Mouse (Mus musculus) liver, adult 2 months (tissue): ENCODE results near the gene Gm11273. TPM values are rescaled to one million over a fixed set of nuclear protein-coding genes. Genes with fewer than 3 reads are reported as not detected.
"Not testable (repeated sequence)": the region's sequence is repeated elsewhere in the genome, so short reads cannot be mapped to it uniquely, and the experiment has no call there.

Experiments used
- DNase-seq: peaks from one replicate; pipeline ENCODE4 v3.0.0-alpha.2; 2011; ENCODE audit warnings: low read depth, low spot score; ENCODE audit errors: extremely low read depth
- H3K27ac ChIP-seq: fragments of 200-500 bp; replicated peaks from 2 replicates; pipeline ENCODE4 v1.5.1; 2012; ENCODE audit warnings: low read depth, mild to moderate bottlenecking, control low read depth, inconsistent platforms, low read length; ENCODE audit not compliant: insufficient read depth
- H3K27me3 ChIP-seq: fragments of 200-500 bp; 2 replicates; pipeline ENCODE4 v1.6.1; 2012; ENCODE audit warnings: mild to moderate bottlenecking, moderate library complexity, low read length, inconsistent platforms; ENCODE audit not compliant: control insufficient read depth, insufficient read depth
- H3K36me3 ChIP-seq: fragments of 200-500 bp; 2 replicates; pipeline ENCODE4 v1.6.1; 2012; ENCODE audit warnings: low read length, inconsistent platforms; ENCODE audit not compliant: control insufficient read depth, insufficient read depth
- H3K4me1 ChIP-seq: fragments of 200-500 bp; 2 replicates; pipeline ENCODE4 v1.6.1; 2011; ENCODE audit warnings: low read length; ENCODE audit not compliant: control insufficient read depth, insufficient read depth
- H3K4me3 ChIP-seq: fragments of 200-500 bp; 2 replicates; pipeline ENCODE4 v1.5.1; 2011; ENCODE audit warnings: low read depth, mild to moderate bottlenecking, control low read depth, low read length, moderate library complexity; ENCODE audit not compliant: insufficient read depth
- H3K79me2 ChIP-seq: fragments of 200-500 bp; 2 replicates; pipeline ENCODE4 v1.6.1; 2012; ENCODE audit warnings: inconsistent platforms, mild to moderate bottlenecking, low read length, moderate library complexity; ENCODE audit not compliant: control insufficient read depth, insufficient read depth
- H3K9ac ChIP-seq: fragments of 200-500 bp; 2 replicates; pipeline ENCODE4 v1.6.1; 2012; ENCODE audit warnings: low read depth, mild to moderate bottlenecking, control low read depth, inconsistent platforms, low read length
- CTCF ChIP-seq: fragments of 200-500 bp; IDR thresholded peaks from 2 replicates; pipeline ENCODE4 v1.5.1; 2011; ENCODE audit warnings: low read depth, low read length, control low read depth
- POLR2A ChIP-seq: fragments of 200-500 bp; IDR thresholded peaks from 2 replicates; pipeline ENCODE4 v1.6.1; 2011; ENCODE audit warnings: low read length, control low read depth; ENCODE audit not compliant: insufficient read depth; ENCODE audit errors: extremely low read depth
- WGBS: fragments of 180-500 bp; shearing (Covaris S2); methylation state at CpG from one replicate; pipeline ENCODE4 v1.1.7; 2018; 5-methylcytosine and 5-hydroxymethylcytosine counted together
- polyA plus RNA-seq: library from polyadenylated mRNA; depleted of rRNA; stranded (reverse); fragments of >200 nt; gene quantifications from 2 replicates; pipeline ENCODE4 v1.2.3, GENCODE M21; 2012; rRNA removed
- total RNA-seq: library from RNA; depleted of rRNA; stranded (reverse); fragments of >200 nt; gene quantifications from 2 replicates; pipeline ENCODE4 v1.2.3, GENCODE M21; 2014; rRNA removed

Gene Gm11273
- total RNA-seq (20.5 and 23.4 TPM in 2 replicates), polyA plus RNA-seq (26.0 and 26.2 TPM in 2 replicates)

DNA sequence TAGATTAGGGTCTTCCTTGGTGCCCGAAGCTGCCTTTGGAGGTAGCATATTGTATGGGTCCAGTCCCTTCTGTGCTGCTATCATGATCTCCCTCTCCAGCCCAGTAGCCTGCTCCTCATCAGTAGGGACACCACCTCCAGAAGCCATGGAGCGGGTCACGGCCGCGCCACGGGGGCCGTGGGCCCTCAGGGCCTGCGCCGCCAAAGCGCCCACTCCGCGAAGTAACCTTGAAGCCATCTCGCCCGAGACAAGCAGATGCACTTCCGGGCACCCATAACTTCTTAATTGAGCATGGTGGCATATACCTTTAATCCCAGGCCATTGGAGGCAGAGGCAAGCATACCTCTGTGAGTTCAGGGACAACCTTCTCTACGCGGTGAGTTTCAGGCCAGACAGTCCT, at the start of gene Gm11273:
Gene Gm11273 (minus strand): TSS at position 237 of the 400 bp plus-strand sequence.
- WGBS = 95% methylated on average over 17 of the region's 17 CpGs
- H3K4me3 ChIP-seq, H3K79me2 ChIP-seq, H3K36me3 ChIP-seq, H3K4me1 ChIP-seq, H3K9ac ChIP-seq, H3K27ac ChIP-seq, H3K27me3 ChIP-seq, DNase-seq: not testable (repeated sequence)

DNA sequence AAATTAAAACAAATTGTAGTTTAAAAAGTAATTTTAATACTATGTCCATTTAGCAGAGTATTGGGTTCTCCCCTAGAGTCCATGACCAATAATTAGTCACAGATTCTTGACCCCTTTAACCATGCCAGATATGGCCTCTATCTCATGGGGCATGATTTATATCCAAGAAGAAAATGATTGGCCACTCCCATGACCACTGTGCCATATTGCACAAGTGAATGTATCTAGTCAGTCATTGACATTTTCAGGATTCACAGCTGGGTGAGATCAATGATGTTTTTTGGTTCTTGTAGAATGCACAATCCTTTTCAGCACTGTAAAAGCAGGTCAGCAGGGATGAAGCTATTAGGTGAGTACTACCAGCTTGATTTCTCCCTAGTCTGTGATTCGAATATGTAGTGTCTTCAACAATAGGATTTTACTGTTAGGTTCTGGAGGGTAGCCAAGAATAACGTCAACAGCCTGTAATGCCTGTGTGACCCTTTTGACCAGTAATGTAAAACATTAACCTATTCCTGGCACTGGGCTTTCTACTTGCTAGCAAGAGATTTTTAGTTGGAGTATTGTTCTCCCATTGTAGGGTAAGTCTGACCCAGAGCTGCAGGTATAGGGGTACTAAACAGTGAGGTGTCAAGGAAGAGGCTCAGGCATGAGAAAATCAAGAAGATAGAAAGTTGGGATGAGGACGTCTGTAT, 49.3 kb upstream of the Gm11273 start:
- no peak for TF ChIP-seq CTCF
- TF ChIP-seq POLR2A = no peak
- H3K4me1 ChIP-seq = peaks cover 6% of the 10 kb centered on the region; the same call in 1 of the 2 replicates
- no peaks in the 10 kb centered on the region for H3K27me3 ChIP-seq
- peak; percentile 80 for DNase-seq
- no peak overlapping the region for H3K27ac ChIP-seq
- H3K79me2 ChIP-seq = no peaks in the 10 kb centered on the region
- 16% methylated on average over 3 of the region's 3 CpGs for WGBS
- H3K9ac ChIP-seq = no peak overlapping the region
- no peaks in the 10 kb centered on the region for H3K36me3 ChIP-seq
- H3K4me3 ChIP-seq = no peak overlapping the region

DNA sequence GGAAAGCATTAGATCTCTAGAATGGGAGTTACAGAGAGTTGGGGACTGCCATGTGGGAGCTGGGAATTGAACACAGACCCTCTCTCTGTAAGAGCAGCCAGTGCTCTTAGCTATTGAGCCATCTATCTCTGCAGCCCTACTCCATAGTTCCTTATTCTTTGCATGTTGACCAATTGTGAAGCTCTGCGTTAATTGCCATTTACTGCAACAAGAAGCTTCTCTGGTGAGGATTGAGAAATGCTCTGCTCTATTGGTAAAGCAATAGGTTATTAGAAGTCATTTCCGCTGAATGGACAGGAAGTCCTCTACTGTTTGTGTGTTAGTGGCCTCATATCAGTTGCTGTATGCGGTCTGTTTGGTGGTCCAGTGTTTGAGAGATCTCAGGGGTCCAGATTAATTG, 48.3 kb upstream of the Gm11273 start:
- Histone ChIP-seq H3K27me3 (no peaks in the 10 kb centered on the region), H3K4me3 (no peak overlapping the region), H3K27ac (no peak overlapping the region), H3K36me3 (no peaks in the 10 kb centered on the region), H3K9ac (no peak overlapping the region), H3K79me2 (no peaks in the 10 kb centered on the region), H3K4me1 (peaks cover 6% of the 10 kb centered on the region; the same call in 1 of the 2 replicates)
- TF ChIP-seq CTCF (no peak), POLR2A (no peak)
- DNase-seq = peak; percentile 26
- 67% methylated on average over 3 of the region's 3 CpGs for WGBS

DNA sequence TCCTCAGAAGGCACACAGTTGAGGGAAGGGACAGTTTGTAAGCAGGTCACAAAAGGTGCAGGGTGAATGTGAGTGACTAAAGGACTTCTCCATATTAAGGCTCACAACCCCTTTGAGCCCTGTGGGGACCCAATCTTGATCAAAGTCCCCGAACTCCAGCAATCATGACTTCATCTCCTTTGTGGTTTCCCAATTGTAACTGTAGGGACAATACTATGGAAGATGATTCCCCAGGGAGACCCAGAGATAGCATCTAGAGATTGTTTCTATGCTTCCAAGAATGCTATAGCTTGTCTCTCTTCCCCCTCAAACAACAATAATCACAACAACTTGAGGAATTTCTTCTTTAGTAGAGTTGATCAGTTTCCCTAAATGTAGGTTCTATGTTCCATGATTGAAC, 41.5 kb upstream of the Gm11273 start, which contains the start of gene Olfr1366:
Gene Olfr1366 (minus strand): TSS at position 101 of the 400 bp plus-strand sequence.
- H3K4me1 ChIP-seq = no peaks in the 10 kb centered on the region
- H3K79me2 ChIP-seq = no peaks in the 10 kb centered on the region
- no peaks in the 10 kb centered on the region for H3K36me3 ChIP-seq
- no peak for DNase-seq
- no peak within 1 kb of the TSS for H3K9ac ChIP-seq
- WGBS = 63% methylated on average over 1 of the region's 1 CpGs
- H3K4me3 ChIP-seq = no peak within 1 kb of the TSS
- no peak for TF ChIP-seq CTCF
- no peak for TF ChIP-seq POLR2A
- no peak within 1 kb of the TSS for H3K27ac ChIP-seq
- H3K27me3 ChIP-seq = no peaks in the 10 kb centered on the region

DNA sequence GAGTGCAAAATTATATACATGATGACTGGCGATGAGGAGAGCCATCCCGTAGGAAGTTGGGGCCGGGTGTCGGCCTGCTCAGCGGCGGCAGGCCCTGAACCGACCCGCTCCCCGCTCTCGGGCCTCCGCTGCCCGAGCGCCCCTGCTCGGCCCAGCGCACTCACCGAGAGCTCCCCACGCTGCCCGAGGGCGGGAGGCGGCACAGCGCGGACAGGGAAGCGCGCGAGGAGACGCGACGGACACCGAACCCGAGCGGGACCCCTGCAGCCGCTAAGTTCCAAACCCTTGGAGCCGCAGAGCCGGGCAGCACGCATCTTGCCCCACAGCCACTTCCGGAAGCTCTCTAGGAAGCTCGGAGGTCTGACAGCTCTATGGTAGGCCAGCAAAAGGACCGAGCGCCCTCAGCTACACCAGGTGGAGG, 29.6 kb upstream of the Gm11273 start, which contains the start of gene Zkscan8:
Gene Zkscan8 (minus strand): TSS at position 340 of the 421 bp plus-strand sequence.
- 0 out of 2 replicates have a peak, but pooled peaks have one; percentile 0 for TF ChIP-seq CTCF
- TF ChIP-seq POLR2A = no peak
- H3K36me3 ChIP-seq = peaks cover 8% of the 10 kb centered on the region
- peak within 1 kb of the TSS; percentile 98 for H3K4me3 ChIP-seq
- no peaks in the 10 kb centered on the region for H3K27me3 ChIP-seq
- peak within 1 kb of the TSS; percentile 100 for H3K9ac ChIP-seq
- peak; percentile 82 for DNase-seq
- H3K4me1 ChIP-seq = peaks cover 2% of the 10 kb centered on the region; the same call in 1 of the 2 replicates
- 0 out of 2 replicates have a peak, but pooled peaks cover 2% of the 10 kb centered on the region for H3K79me2 ChIP-seq
- peak within 1 kb of the TSS; percentile 87 for H3K27ac ChIP-seq
- 1% methylated on average over 39 of the region's 39 CpGs for WGBS

DNA sequence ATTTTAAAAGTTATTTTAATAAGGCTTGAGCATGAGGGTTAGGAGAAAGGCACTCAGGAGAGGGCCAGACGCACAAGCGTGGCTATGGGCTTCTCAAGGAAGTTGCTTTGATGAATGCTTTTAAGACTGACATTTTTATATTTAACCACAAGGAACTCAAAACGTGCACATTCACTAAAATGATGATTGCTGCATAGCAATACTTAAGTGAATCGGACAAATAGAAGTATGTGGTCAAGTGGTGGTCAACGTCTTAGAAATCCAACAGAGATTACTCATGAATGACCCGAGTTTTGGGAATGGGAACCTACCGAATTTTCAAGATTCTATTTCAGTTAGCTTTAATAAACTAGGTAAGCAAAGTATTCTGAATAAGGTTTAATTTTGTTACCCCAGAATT, 28.9 kb upstream of the Gm11273 start:
- Histone ChIP-seq H3K79me2 (0 out of 2 replicates have a peak, but pooled peaks cover 2% of the 10 kb centered on the region), H3K4me3 (peak overlapping the region; percentile 4; the same call in 1 of the 2 replicates), H3K27ac (no peak overlapping the region), H3K36me3 (peaks cover 12% of the 10 kb centered on the region), H3K4me1 (peaks cover 2% of the 10 kb centered on the region; the same call in 1 of the 2 replicates), H3K27me3 (no peaks in the 10 kb centered on the region), H3K9ac (no peak overlapping the region)
- TF ChIP-seq CTCF = no peak
- no peak for TF ChIP-seq POLR2A
- peak; percentile 9 for DNase-seq
- WGBS = 48% methylated on average over 7 of the region's 7 CpGs
